Mouse (Mus musculus) heart, postnatal 0 days (tissue): ENCODE measurements around the gene Slc35e3.

Source experiments
- CTCF ChIP-seq: IDR thresholded peaks from 2 replicates; pipeline ENCODE4 v1.5.1; 2016; ENCODE audit warnings: antibody characterized with exemption, control low read depth, low read depth
- EP300 ChIP-seq: IDR thresholded peaks from 2 replicates; pipeline ENCODE4 v1.6.1; 2016; ENCODE audit warnings: antibody characterized with exemption, low read depth

DNA sequence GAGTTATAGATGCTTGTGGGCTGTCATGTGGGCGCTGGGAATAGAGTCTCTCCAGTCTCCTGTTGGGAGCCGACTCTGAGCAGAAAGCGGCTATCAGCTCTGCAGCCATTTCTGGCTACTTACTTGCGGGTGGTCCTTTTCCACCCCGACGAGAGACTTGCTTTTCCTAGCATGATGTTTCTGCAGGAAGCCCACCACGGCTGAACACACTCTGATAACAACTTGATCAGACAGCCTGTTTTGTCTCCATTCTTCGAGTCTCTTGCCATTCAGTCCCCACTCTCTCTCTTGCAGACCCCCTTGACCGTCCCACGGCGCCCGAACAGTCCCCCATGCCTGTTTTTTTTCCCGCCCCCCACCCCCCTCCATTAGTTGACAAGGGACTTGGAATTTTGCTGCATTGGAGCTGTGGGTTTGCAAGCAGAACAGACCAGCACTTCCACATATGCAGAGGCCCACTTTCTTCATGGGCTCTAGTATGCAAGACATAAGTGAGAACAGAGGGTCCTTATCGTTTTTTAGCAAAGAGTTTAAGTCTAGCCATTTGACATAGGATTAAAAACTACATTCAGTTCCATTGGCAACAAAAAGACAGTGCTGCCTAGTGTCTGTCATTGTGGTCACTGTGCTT is 13.1 kb downstream of the Slc35e3 start:
- TF ChIP-seq EP300 (no peak), CTCF (no peak)
